Mouse (Mus musculus): ENCODE measurements around the gene Stfa2.
"Not testable (repeated sequence)": the region's sequence is repeated elsewhere in the genome, so short reads cannot be mapped to it uniquely, and the experiment has no call there.

Gene Stfa2

GRCm38 (mm10) chr16:36408357-36408756 is at the start of gene Stfa2:
Gene Stfa2, minus strand, starts transcription at chr16:36408457.
- DNase-seq (ENCODE audit: low read depth, low spot score): no peak

GRCm38 (mm10) chr16:36455342-36455802 is 47.1 kb upstream of the Stfa2 start, which contains the start of gene Stfa3:
Gene Stfa3, minus strand, starts transcription at chr16:36455392.
- no peak for DNase-seq (ENCODE audit: low read depth, low spot score)

- DNase-seq (ENCODE audit: low read depth, low spot score): not testable (repeated sequence)
Observed at GRCm38 (mm10) chr16:36420979-36421378, 12.7 kb upstream of the Stfa2 start.

GRCm38 (mm10) chr16:36389060-36389459 is 19.2 kb downstream of the Stfa2 start:
- no peak for DNase-seq (ENCODE audit: low read depth, low spot score)

- not testable (repeated sequence) for DNase-seq (ENCODE audit: low read depth, low spot score)
Observed at GRCm38 (mm10) chr16:36367648-36368047, 40.6 kb downstream of the Stfa2 start, which contains the start of gene BC100530. Gene BC100530, minus strand, starts transcription at chr16:36367748.

Measured in A20 (cell line).